Mouse (Mus musculus) MEL (cell line): ENCODE measurements at regions not wholly inside any gene's neighbourhood (a gene's known extent, or its start where the extent isn't known, plus 50 kb on each side); places are given as distances from the start of the nearest gene placed in this dataset.
"Not testable (repeated sequence)": the region's sequence is repeated elsewhere in the genome, so short reads cannot be mapped to it uniquely, and the experiment has no call there.

ENCODE experiments used
- CHD2 ChIP-seq: IDR thresholded peaks from 2 replicates; pipeline ENCODE4 v1.6.1; 2011; ENCODE audit warnings: low read length, improper control_type of control experiment
- CTCF ChIP-seq, 3 experiments: IDR thresholded peaks in 2 of 3; conservative IDR thresholded peaks in 1 of 3; 2 replicates each; pipeline ENCODE4 v1.5.1; 2011 to 2012; ENCODE audit warnings: low read length in 3 of 3, low read depth in 2 of 3, mild to moderate bottlenecking in 2 of 3, improper control_type of control experiment in 1 of 3, inconsistent platforms in 1 of 3, mixed read lengths in 1 of 3, moderate library complexity in 1 of 3; ENCODE audit not compliant: control insufficient read depth in 1 of 3, insufficient read depth in 1 of 3, poor library complexity in 1 of 3, severe bottlenecking in 1 of 3
- ELF1 ChIP-seq: IDR thresholded peaks from 2 replicates; pipeline ENCODE4 v1.6.1; 2014; ENCODE audit warnings: low read depth, mild to moderate bottlenecking, inconsistent platforms, low read length, improper control_type of control experiment, moderate library complexity
- GATA1 ChIP-seq: IDR thresholded peaks from 2 replicates; pipeline ENCODE4 v1.6.1; 2011; ENCODE audit warnings: low read depth, low read length, improper control_type of control experiment
- HCFC1 ChIP-seq: IDR thresholded peaks from 2 replicates; pipeline ENCODE4 v1.6.1; 2012; ENCODE audit warnings: low read depth, mild to moderate bottlenecking, inconsistent platforms, low read length, improper control_type of control experiment, moderate library complexity
- MAFK ChIP-seq: IDR thresholded peaks from 2 replicates; pipeline ENCODE4 v1.6.1; 2011; ENCODE audit warnings: low read depth, mild to moderate bottlenecking, low read length, improper control_type of control experiment, borderline replicate concordance
- MXI1 ChIP-seq: IDR thresholded peaks from 2 replicates; pipeline ENCODE4 v1.6.1; 2011; ENCODE audit warnings: mild to moderate bottlenecking, low read depth, low read length, improper control_type of control experiment
- POLR2A ChIP-seq, 2 experiments: IDR thresholded peaks; 2 replicates each; pipeline ENCODE4 v1.6.1; 2011 to 2012; ENCODE audit warnings: low read length in 2 of 2, mild to moderate bottlenecking in 2 of 2, control low read depth in 1 of 2, improper control_type of control experiment in 1 of 2, low read depth in 1 of 2, moderate library complexity in 1 of 2; ENCODE audit not compliant: control insufficient read depth in 1 of 2, insufficient read depth in 1 of 2, poor library complexity in 1 of 2
- POLR2AphosphoS5 ChIP-seq: IDR thresholded peaks from 2 replicates; pipeline ENCODE4 v1.6.1; 2012; ENCODE audit warnings: low read depth, borderline replicate concordance, mild to moderate bottlenecking, inconsistent platforms, low read length, moderate library complexity, mixed read lengths
- RCOR1 ChIP-seq: IDR thresholded peaks from 2 replicates; pipeline ENCODE4 v1.6.1; 2012; ENCODE audit warnings: low read depth, mild to moderate bottlenecking, inconsistent platforms, low read length, improper control_type of control experiment
- USF2 ChIP-seq, 2 experiments: IDR thresholded peaks; 2 replicates each; pipeline ENCODE4 v1.6.1; 2011 to 2012; ENCODE audit warnings: improper control_type of control experiment in 2 of 2, low read length in 2 of 2, borderline replicate concordance in 1 of 2, inconsistent platforms in 1 of 2, low read depth in 1 of 2, mild to moderate bottlenecking in 1 of 2; ENCODE audit not compliant: insufficient read depth in 1 of 2
- ZNF384 ChIP-seq: IDR thresholded peaks from 2 replicates; pipeline ENCODE4 v1.6.1; 2012; ENCODE audit warnings: low read depth, mild to moderate bottlenecking, inconsistent platforms, low read length, improper control_type of control experiment

DNA sequence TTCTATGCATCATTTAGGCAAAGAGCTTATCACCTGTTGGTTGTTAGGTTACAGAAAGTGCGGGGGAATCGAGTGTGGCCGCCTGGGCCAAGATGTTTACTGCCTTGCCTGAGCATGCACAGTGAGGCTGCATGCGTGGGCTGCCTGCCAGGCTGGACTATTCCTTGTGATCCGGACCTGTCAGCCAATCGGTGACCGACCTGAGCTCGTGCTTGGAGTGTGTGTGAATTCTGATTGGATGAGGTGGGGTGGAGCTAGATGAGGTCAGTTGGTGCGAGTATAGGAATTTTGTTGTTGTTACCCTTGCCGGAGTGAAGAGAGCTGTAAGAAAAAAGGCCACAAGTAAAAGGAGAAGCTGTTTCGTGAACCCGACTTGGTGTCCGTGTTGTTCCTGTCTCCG lies 94.3 kb downstream of the Trim42 start:
- TF ChIP-seq CTCF (IDR thresholded peaks at IDR 0.05 in 2 of 3, conservative IDR thresholded peaks at IDR 0.05 in 1 of 3; ENCODE audit: control insufficient read depth in 1 of 3, insufficient read depth in 1 of 3, low read depth in 2 of 3, low read length in 3 of 3, poor library complexity in 1 of 3, severe bottlenecking in 1 of 3); MAFK; GATA1; USF2 (IDR thresholded peaks at IDR 0.05; ENCODE audit: borderline replicate concordance in 1 of 2, insufficient read depth in 1 of 2, low read depth in 1 of 2, low read length in 2 of 2); HCFC1; CHD2; RCOR1; ZNF384; POLR2A (IDR thresholded peaks at IDR 0.05; ENCODE audit: control insufficient read depth in 1 of 2, insufficient read depth in 1 of 2, low read depth in 1 of 2, low read length in 2 of 2, poor library complexity in 1 of 2); POLR2AphosphoS5; MXI1; ELF1: not testable (repeated sequence)
